Mouse (Mus musculus): ENCODE measurements at regions not wholly inside any gene's neighbourhood (a gene's known extent, or its start where the extent isn't known, plus 50 kb on each side); places are given as distances from the start of the nearest gene placed in this dataset.

- TF ChIP-seq CTCF (conservative IDR thresholded peaks at IDR 0.05; ENCODE audit: low read length) (no peak), POU5F1 (IDR thresholded peaks at IDR 0.05; ENCODE audit: borderline replicate concordance, low read length) (no peak), NANOG (IDR thresholded peaks at IDR 0.05; ENCODE audit: borderline replicate concordance, low read length) (no peak)
Measured at GRCm38 (mm10) chr17:27339823-27340222, 135.6 kb upstream of the Lemd2 start.
